Mouse (Mus musculus) c-Kit-negative CD71-positive TER-119-positive erythroid progenitor cells, embryonic 14.5 days (primary cell): ENCODE measurements around the gene Lrrc27.

Experiments used
- DNase-seq: peaks from one replicate; pipeline ENCODE4 v3.0.0-alpha.2; 2013; ENCODE audit warnings: low read depth, low spot score

The Lrrc27 gene

GRCm38 (mm10) chr7:139272639-139273396, 60.0 kb downstream of the Lrrc27 start:
- no peak for DNase-seq

DNA sequence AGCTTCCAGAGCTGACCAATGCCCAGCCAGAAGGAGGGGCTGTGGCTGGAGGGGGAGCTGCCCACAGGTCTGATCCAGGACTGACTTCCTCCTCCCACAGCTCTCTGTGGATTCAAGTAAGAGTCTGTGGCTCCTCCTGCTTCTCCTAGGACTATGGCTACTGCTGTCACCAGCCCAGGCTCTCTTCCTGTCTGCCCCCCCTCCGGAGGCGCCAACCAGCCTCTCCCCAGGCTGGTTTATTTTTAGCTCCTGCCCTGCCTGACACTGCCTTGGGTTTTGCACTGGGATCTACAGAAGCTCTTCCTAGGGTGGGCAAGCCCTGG, 60.6 kb downstream of the Lrrc27 start:
- DNase-seq = no peak

DNA sequence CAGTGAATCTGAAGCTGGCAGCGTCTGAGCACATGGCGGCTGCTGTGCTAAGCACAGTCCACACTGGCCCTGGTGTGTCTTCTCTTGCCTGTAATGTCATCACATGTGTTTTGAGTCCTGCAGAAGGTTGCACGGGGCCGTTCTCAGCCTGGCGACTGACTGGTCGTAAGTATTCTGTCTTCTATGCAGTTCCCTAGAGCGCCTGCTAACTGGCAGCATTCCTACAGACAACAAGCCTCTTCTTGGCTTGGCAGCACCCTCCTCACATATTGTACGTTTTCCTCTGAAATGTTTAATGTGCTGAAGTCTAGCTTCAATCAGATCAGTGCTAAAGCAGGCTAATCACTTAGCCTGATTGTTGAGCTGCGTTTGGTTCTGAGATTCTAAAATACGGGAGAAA, 62.8 kb downstream of the Lrrc27 start:
- DNase-seq = no peak

DNA sequence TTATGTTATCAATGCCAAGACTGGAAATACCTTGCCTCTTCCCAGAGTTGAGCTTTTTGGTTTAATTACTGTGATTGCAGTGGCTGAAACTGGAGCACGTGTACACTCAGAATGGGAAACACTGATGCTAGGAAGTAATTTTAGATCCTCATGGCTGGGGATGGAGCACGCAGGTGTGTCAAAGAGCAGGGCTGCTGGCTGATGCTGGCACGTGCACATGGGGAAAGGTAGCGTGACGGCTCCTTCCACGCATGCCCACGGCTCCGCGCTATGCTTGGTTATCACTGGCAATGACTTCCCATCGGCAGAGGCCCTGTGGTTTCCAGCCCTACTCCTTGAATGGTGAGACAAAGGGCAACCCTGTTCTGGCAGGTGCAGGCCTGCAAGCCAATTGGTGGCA, 63.4 kb downstream of the Lrrc27 start:
- no peak for DNase-seq

DNA sequence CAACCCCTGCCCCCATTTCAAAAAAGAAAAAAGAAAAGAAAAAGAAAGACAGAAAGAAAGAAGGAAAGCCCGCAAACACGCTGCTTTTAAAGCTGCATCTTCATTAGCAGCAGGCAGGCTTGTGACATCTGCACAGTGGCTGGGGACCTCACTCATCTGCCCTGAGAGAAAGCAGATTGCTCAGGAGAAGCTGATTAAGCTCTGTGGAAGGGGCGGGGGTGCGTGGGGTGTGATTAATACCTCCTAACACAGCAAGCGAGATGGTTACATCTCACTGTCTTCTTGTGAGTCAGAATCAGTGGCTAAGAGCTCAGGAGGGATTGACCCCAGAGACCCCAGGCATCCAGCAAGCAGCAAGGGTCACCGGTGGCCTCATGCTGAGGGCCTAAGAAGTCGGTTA, 64.7 kb downstream of the Lrrc27 start:
- DNase-seq = no peak

DNA sequence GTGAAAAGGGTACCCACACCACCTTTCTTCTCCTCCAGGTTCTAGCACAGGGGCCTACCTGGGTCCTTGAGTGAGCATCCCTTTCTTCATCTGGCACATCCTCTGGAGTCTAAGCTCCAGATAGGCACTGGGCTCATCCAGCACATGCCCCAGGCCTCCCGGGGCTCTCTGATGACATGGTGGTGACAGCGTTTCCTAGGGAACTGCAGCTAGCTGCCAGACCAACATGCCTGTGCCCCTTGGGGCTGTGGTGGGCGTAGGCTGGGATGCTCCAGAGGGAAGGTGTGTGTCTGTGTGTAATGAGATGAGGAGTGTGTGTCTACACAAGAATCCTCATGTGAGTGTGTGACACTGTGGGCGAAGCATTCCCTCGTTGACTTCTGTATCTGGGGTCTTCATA, 66.8 kb downstream of the Lrrc27 start:
- no peak for DNase-seq

GRCm38 (mm10) chr7:139280044-139280443, 67.3 kb downstream of the Lrrc27 start:
- no peak for DNase-seq

DNA sequence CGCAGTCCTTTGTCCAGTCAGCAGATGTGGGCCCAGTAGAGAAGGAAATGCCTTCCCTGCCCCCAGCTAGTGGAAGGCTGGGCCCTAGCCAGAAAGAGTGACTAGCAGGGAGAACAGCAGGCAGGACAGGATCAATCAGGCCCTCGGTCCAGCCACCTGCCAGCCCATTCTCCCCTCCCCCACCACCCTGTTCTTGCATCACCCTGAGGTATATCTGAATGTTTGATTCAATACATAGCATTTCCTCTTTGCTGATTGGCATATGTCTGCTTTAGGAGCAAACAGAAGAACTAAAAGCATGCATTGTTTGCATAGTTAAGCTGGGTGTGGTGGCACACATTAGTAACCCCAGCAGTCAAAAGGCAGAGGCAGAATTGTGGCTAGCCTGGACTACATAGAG, 68.4 kb downstream of the Lrrc27 start:
- no peak for DNase-seq

GRCm38 (mm10) chr7:139282037-139282436, 69.2 kb downstream of the Lrrc27 start:
- no peak for DNase-seq

GRCm38 (mm10) chr7:139285295-139285943, 72.6 kb downstream of the Lrrc27 start:
- no peak for DNase-seq

- DNase-seq = no peak
Measured at GRCm38 (mm10) chr7:139288540-139288939, 75.8 kb downstream of the Lrrc27 start.
